In the genomic region with DNA sequence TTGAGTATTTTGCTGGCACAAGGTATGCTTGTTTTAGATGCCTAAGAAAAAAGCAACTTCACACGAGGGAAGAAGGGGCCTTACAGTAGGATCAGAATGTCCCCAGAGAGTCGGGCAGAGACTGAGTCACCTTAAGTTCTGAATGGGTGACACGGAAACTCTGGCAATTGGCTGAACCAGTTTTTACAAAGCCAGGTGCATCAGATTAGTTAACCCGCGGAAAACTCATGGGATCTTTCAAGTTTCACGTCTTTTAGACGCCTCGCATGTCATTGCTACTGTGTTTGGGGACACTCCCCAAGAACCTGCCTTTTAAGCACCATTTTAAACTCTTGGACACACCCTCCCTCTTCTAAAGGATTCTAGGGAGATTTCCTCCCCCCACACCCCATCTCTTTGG, we compare ENCODE assay signal across 9 mouse cellular contexts. TPM values are rescaled to one million over a fixed set of nuclear protein-coding genes. Genes with fewer than 3 reads are reported as not detected.
DNase-seq lines count a peak whose midpoint lies in the region; ATAC-seq lines count a peak whose summit lies in the region.
"Had no signal": no experiment of that assay in that cellular context is flagged by ENCODE, and none has a peak within 500 bp of the region (broad histone marks: within the 10 kb centered on the region; RNA-seq: fewer than 3 reads in every experiment).

No protein-coding gene starts in this region.

- no peak for ATAC-seq in limb, embryonic 12.5 days (ENCODE audit: insufficient number of reproducible peaks, insufficient read depth, low FRiP score, low TSS enrichment, low read depth)
- ATAC-seq in hindbrain, embryonic 11.5 days (ENCODE audit: low FRiP score): no peak
- no peak for ATAC-seq in neural tube, embryonic 13.5 days (ENCODE audit: low read depth)

- 20% methylated on average over 8 of the region's 8 CpGs for WGBS in limb, embryonic 12.5 days
- WGBS in limb, embryonic 10.5 days: 28% methylated on average over 8 of the region's 8 CpGs
- WGBS in hindbrain, embryonic 11.5 days: 35% methylated on average over 8 of the region's 8 CpGs
- 28% methylated on average over 8 of the region's 8 CpGs for WGBS in neural tube, embryonic 13.5 days

- no peak overlapping the region for H3K27ac ChIP-seq in limb, embryonic 12.5 days
- H3K27ac ChIP-seq in limb, embryonic 10.5 days: no peak overlapping the region
- H3K27ac ChIP-seq in hindbrain, embryonic 11.5 days (ENCODE audit: low read depth, low read length): no peak overlapping the region
- H3K27ac ChIP-seq in neural tube, embryonic 13.5 days (replicated peaks): no peak overlapping the region

- no peak overlapping the region for H3K9ac ChIP-seq in limb, embryonic 12.5 days (replicated peaks)
- no peak overlapping the region for H3K9ac ChIP-seq in hindbrain, embryonic 11.5 days (ENCODE audit: low read depth, low read length)
- H3K9ac ChIP-seq in neural tube, embryonic 13.5 days: peak overlapping the region; percentile 90

- peak overlapping the region; percentile 94 for H3K4me2 ChIP-seq in limb, embryonic 12.5 days
- H3K4me2 ChIP-seq in hindbrain, embryonic 11.5 days (replicated peaks; ENCODE audit: low read depth, low read length): peak overlapping the region; percentile 91
- peak overlapping the region; percentile 85 for H3K4me2 ChIP-seq in neural tube, embryonic 13.5 days

- H3K36me3 ChIP-seq in limb, embryonic 12.5 days: no peaks in the 10 kb centered on the region
- no peaks in the 10 kb centered on the region for H3K36me3 ChIP-seq in limb, embryonic 10.5 days
- H3K36me3 ChIP-seq in hindbrain, embryonic 11.5 days (ENCODE audit: control insufficient read depth, insufficient read depth, low read length): no peaks in the 10 kb centered on the region
- no peaks in the 10 kb centered on the region for H3K36me3 ChIP-seq in neural tube, embryonic 13.5 days

- peaks cover 27% of the 10 kb centered on the region for H3K27me3 ChIP-seq in limb, embryonic 12.5 days
- peaks cover 21% of the 10 kb centered on the region for H3K27me3 ChIP-seq in limb, embryonic 10.5 days (ENCODE audit: low read depth, poor library complexity, severe bottlenecking)
- H3K27me3 ChIP-seq in hindbrain, embryonic 11.5 days (ENCODE audit: control insufficient read depth, insufficient read depth, low read length): peaks cover 19% of the 10 kb centered on the region; the same call in 1 of the 2 replicates
- H3K27me3 ChIP-seq in neural tube, embryonic 13.5 days: peaks cover 18% of the 10 kb centered on the region

- intact Hi-C loops in left cerebral cortex, postnatal 10 days (cut with DNase I): loop anchor here (2.0 to 5.0 kb wide), 2 partner anchors 82 to 236 kb away; no protein-coding TSS in a partner anchor

- peak overlapping the region; percentile 68 for H3K4me3 ChIP-seq in limb, embryonic 12.5 days (replicated peaks)
- no peak overlapping the region; the same call in 1 of the 2 replicates for H3K4me3 ChIP-seq in limb, embryonic 10.5 days
- H3K4me3 ChIP-seq in hindbrain, embryonic 11.5 days (ENCODE audit: low read depth, low read length): peak overlapping the region; percentile 50
- peak overlapping the region; percentile 87 for H3K4me3 ChIP-seq in neural tube, embryonic 13.5 days

- H3K4me1 ChIP-seq in limb, embryonic 12.5 days (replicated peaks): 0 out of 2 replicates have a peak, but pooled peaks cover 8% of the 10 kb centered on the region
- peaks cover 25% of the 10 kb centered on the region for H3K4me1 ChIP-seq in limb, embryonic 10.5 days
- no peaks in the 10 kb centered on the region for H3K4me1 ChIP-seq in hindbrain, embryonic 11.5 days (replicated peaks; ENCODE audit: control insufficient read depth, insufficient read depth, low read length)
- peaks cover 54% of the 10 kb centered on the region for H3K4me1 ChIP-seq in neural tube, embryonic 13.5 days (replicated peaks)

- peak; percentile 19 for DNase-seq in cerebellum, adult 8-10 months
- DNase-seq in cerebellum, postnatal 25 days: no peak
- no peak for DNase-seq in limb, embryonic 10.5 days (ENCODE audit: low spot score)
- DNase-seq in hindbrain, embryonic 11.5 days (ENCODE audit: low spot score): peak; percentile 13
- DNase-seq in urinary bladder, adult 2 months (ENCODE audit: low spot score): no peak
- no peak for DNase-seq in left cerebral cortex, postnatal 10 days (ENCODE audit: extremely low spot score in 1 of 2, low spot score in 2 of 2)
- DNase-seq: cerebellum, adult 11 months had no signal

- H3K9me3 ChIP-seq in limb, embryonic 12.5 days: no peaks in the 10 kb centered on the region
- H3K9me3 ChIP-seq in limb, embryonic 10.5 days (replicated peaks): no peaks in the 10 kb centered on the region
- H3K9me3 ChIP-seq in hindbrain, embryonic 11.5 days (ENCODE audit: control insufficient read depth, low read length): no peaks in the 10 kb centered on the region
- H3K9me3 ChIP-seq in neural tube, embryonic 13.5 days: no peaks in the 10 kb centered on the region

RNA-seq across cellular contexts. Expression of gene Tmem108, which starts 1.3 kb away (rescaled TPM):
- polyA plus RNA-seq in limb, embryonic 12.5 days (2016; fragmentation: Nextera tagmentation; extraction: Ambion mirVana): 13.4 and 13.7 TPM in 2 replicates
- 11.5 and 16.0 TPM in 2 replicates for polyA plus RNA-seq in limb, embryonic 10.5 days (2016; fragmentation: Nextera tagmentation; extraction: Ambion mirVana)
- 13.2 and 14.9 TPM in 2 replicates for polyA plus RNA-seq in hindbrain, embryonic 11.5 days (2014; fragmentation: Nextera tagmentation; extraction: Ambion mirVana)
- polyA plus RNA-seq in neural tube, embryonic 13.5 days (2015; fragmentation: Nextera tagmentation; extraction: Ambion mirVana): 24.9 and 27.5 TPM in 2 replicates
- polyA plus RNA-seq in urinary bladder, adult 2 months (2012; rRNA removed): 0.72 and 1.0 TPM in 2 replicates
- total RNA-seq in left cerebral cortex, postnatal 10 days (2021): 10 to 100 TPM; 41.6 to 43.7 TPM

Comparison
In these comparisons a context has a peak if more than half of its experiments do, and no peak if none do; other contexts are left out.
1. DNase-seq: peak in cerebellum, adult 8-10 months (single experiment) and hindbrain, embryonic 11.5 days (single experiment); none in cerebellum, postnatal 25 days (0 of 2), limb, embryonic 10.5 days (single experiment), urinary bladder, adult 2 months (single experiment) and left cerebral cortex, postnatal 10 days (0 of 2).
2. Peak in every context shown above with its lines, with median percentiles within 50 percentile points of each other: H3K4me2 ChIP-seq.